Mouse (Mus musculus) CH12.LX (cell line): ENCODE measurements around the gene Clstn1. TPM values are rescaled to one million over a fixed set of nuclear protein-coding genes. Genes with fewer than 3 reads are reported as not detected.
A peak's percentile ranks its signal among the peaks of the same experiment; 100 is the strongest.

ENCODE experiments used
- DNase-seq: peaks from one replicate; pipeline ENCODE4 v3.0.0-alpha.2; 2013; ENCODE audit errors: extremely low read depth
- H3K27ac ChIP-seq: 2 replicates; pipeline ENCODE4 v1.5.1; 2012; ENCODE audit warnings: low read depth, mild to moderate bottlenecking, control low read depth, moderate library complexity; ENCODE audit not compliant: insufficient read depth
- H3K27me3 ChIP-seq: replicated peaks from 2 replicates; pipeline ENCODE3; 2012; ENCODE audit warnings: inconsistent platforms
- H3K36me3 ChIP-seq, 2 experiments: replicated peaks in 1 of 2; 2 replicates each; pipeline versions ENCODE3 to v1.6.1; 2012; ENCODE audit warnings: inconsistent platforms in 1 of 2, low read length in 1 of 2, mild to moderate bottlenecking in 1 of 2, mixed read lengths in 1 of 2, moderate library complexity in 1 of 2; ENCODE audit not compliant: control insufficient read depth in 1 of 2, insufficient read depth in 1 of 2
- H3K4me1 ChIP-seq, 2 experiments: 2 replicates each; pipeline ENCODE4 v1.6.1; 2012; ENCODE audit warnings: inconsistent platforms in 1 of 2, moderate library complexity in 1 of 2; ENCODE audit not compliant: insufficient read depth in 2 of 2, control insufficient read depth in 1 of 2
- H3K4me2 ChIP-seq: 2 replicates; pipeline ENCODE4 v1.6.1; 2012; ENCODE audit warnings: low read depth, mild to moderate bottlenecking, control low read depth; ENCODE audit not compliant: poor library complexity, insufficient read depth, severe bottlenecking
- H3K4me3 ChIP-seq, 3 experiments: fragments of 150-350 bp in 1 of 3; sonication (generic) in 1 of 3; replicated peaks in 1 of 3; 2 replicates each; pipeline versions ENCODE3 to v1.5.1; 2011 to 2012; ENCODE audit warnings: low read depth in 2 of 3, low read length in 2 of 3, mild to moderate bottlenecking in 2 of 3, moderate library complexity in 2 of 3, control low read depth in 1 of 3, improper control_type of control experiment in 1 of 3, inconsistent platforms in 1 of 3, mixed read lengths in 1 of 3; ENCODE audit not compliant: poor library complexity in 1 of 3
- H3K79me2 ChIP-seq: replicated peaks from 2 replicates; pipeline ENCODE4 v1.6.1; 2012; ENCODE audit warnings: mild to moderate bottlenecking, moderate library complexity; ENCODE audit not compliant: control insufficient read depth, poor library complexity, insufficient read depth, severe bottlenecking; ENCODE audit errors: extremely low read depth
- H3K9ac ChIP-seq: 2 replicates; pipeline ENCODE4 v1.6.1; 2012; ENCODE audit warnings: low read depth, mild to moderate bottlenecking, control low read depth, moderate library complexity; ENCODE audit not compliant: insufficient read depth
- H3K9me3 ChIP-seq: replicated peaks from 2 replicates; pipeline ENCODE3; 2012; ENCODE audit warnings: low read length, inconsistent platforms, mixed read lengths
- BHLHE40 ChIP-seq: IDR thresholded peaks from 2 replicates; pipeline ENCODE4 v1.6.1; 2011; ENCODE audit warnings: mild to moderate bottlenecking, low read depth, low read length, improper control_type of control experiment
- CHD2 ChIP-seq: IDR thresholded peaks from 2 replicates; pipeline ENCODE4 v1.6.1; 2011; ENCODE audit warnings: low read length, improper control_type of control experiment
- CTCF ChIP-seq, 2 experiments: IDR thresholded peaks in 1 of 2; conservative IDR thresholded peaks in 1 of 2; 2 replicates each; pipeline ENCODE4 v1.5.1; 2011 to 2012; ENCODE audit warnings: low read depth in 2 of 2, low read length in 2 of 2, improper control_type of control experiment in 1 of 2, inconsistent platforms in 1 of 2, mild to moderate bottlenecking in 1 of 2, moderate library complexity in 1 of 2
- E2F4 ChIP-seq: IDR thresholded peaks from 2 replicates; pipeline ENCODE4 v1.6.1; 2011; ENCODE audit warnings: low read depth, low read length, improper control_type of control experiment; ENCODE audit not compliant: insufficient replicate concordance
- ELF1 ChIP-seq: IDR thresholded peaks from 2 replicates; pipeline ENCODE4 v1.6.1; 2014; ENCODE audit warnings: low read depth, mild to moderate bottlenecking, inconsistent platforms, low read length, improper control_type of control experiment
- EP300 ChIP-seq: IDR thresholded peaks from 2 replicates; pipeline ENCODE4 v1.6.1; 2011; ENCODE audit warnings: low read length, improper control_type of control experiment
- ETS1 ChIP-seq: conservative IDR thresholded peaks from 2 replicates; pipeline ENCODE4 v1.6.1; 2012; ENCODE audit warnings: low read depth, mild to moderate bottlenecking, inconsistent platforms, low read length, improper control_type of control experiment, moderate library complexity
- GABPA ChIP-seq: IDR thresholded peaks from 2 replicates; pipeline ENCODE4 v1.6.1; 2012; ENCODE audit warnings: low read depth, low read length, improper control_type of control experiment, inconsistent platforms; ENCODE audit not compliant: insufficient replicate concordance
- HCFC1 ChIP-seq: IDR thresholded peaks from 2 replicates; pipeline ENCODE4 v1.6.1; 2012; ENCODE audit warnings: low read depth, mild to moderate bottlenecking, inconsistent platforms, low read length, improper control_type of control experiment
- IRF4 ChIP-seq: IDR thresholded peaks from 2 replicates; pipeline ENCODE4 v1.6.1; 2014; ENCODE audit warnings: low read depth, mild to moderate bottlenecking, inconsistent platforms, low read length, improper control_type of control experiment
- JUN ChIP-seq: IDR thresholded peaks from 2 replicates; pipeline ENCODE4 v1.6.1; 2011; ENCODE audit warnings: low read depth, mild to moderate bottlenecking, low read length, improper control_type of control experiment, moderate library complexity; ENCODE audit not compliant: insufficient read depth
- JUND ChIP-seq: conservative IDR thresholded peaks from 2 replicates; pipeline ENCODE4 v1.6.1; 2011; ENCODE audit warnings: low read depth, low read length, improper control_type of control experiment
- MAFK ChIP-seq: IDR thresholded peaks from 2 replicates; pipeline ENCODE4 v1.6.1; 2011; ENCODE audit warnings: low read length, improper control_type of control experiment; ENCODE audit not compliant: insufficient replicate concordance
- MAX ChIP-seq: IDR thresholded peaks from 2 replicates; pipeline ENCODE4 v1.6.1; 2011; ENCODE audit warnings: low read length, improper control_type of control experiment
- MEF2A ChIP-seq: IDR thresholded peaks from 2 replicates; pipeline ENCODE4 v1.6.1; 2014; ENCODE audit warnings: low read depth, mild to moderate bottlenecking, inconsistent platforms, low read length, improper control_type of control experiment, borderline replicate concordance
- MXI1 ChIP-seq: IDR thresholded peaks from 2 replicates; pipeline ENCODE4 v1.6.1; 2011; ENCODE audit warnings: mild to moderate bottlenecking, low read depth, low read length, improper control_type of control experiment
- MYC ChIP-seq: IDR thresholded peaks from 2 replicates; pipeline ENCODE4 v1.6.1; 2011; ENCODE audit warnings: low read depth, mild to moderate bottlenecking, improper control_type of control experiment, low read length
- NELFE ChIP-seq: IDR thresholded peaks from 2 replicates; pipeline ENCODE4 v1.6.1; 2011; ENCODE audit warnings: low read depth, low read length, improper control_type of control experiment
- NRF1 ChIP-seq: IDR thresholded peaks from 2 replicates; pipeline ENCODE4 v1.6.1; 2014; ENCODE audit warnings: low read depth, mild to moderate bottlenecking, inconsistent platforms, low read length, improper control_type of control experiment, moderate library complexity
- PAX5 ChIP-seq: IDR thresholded peaks from 2 replicates; pipeline ENCODE4 v1.6.1; 2012; ENCODE audit warnings: low read length, inconsistent platforms, mixed read lengths
- POLR2AphosphoS2 ChIP-seq: IDR thresholded peaks from 2 replicates; pipeline ENCODE4 v1.6.1; 2011; ENCODE audit warnings: low read depth, low read length, improper control_type of control experiment
- RAD21 ChIP-seq: IDR thresholded peaks from 2 replicates; pipeline ENCODE4 v1.6.1; 2011; ENCODE audit warnings: low read depth, mild to moderate bottlenecking, low read length, improper control_type of control experiment, moderate library complexity
- RCOR1 ChIP-seq: conservative IDR thresholded peaks from 2 replicates; pipeline ENCODE4 v1.6.1; 2012; ENCODE audit warnings: low read depth, mild to moderate bottlenecking, inconsistent platforms, low read length, improper control_type of control experiment
- SIN3A ChIP-seq: IDR thresholded peaks from 2 replicates; pipeline ENCODE4 v1.6.1; 2012; ENCODE audit warnings: low read length, improper control_type of control experiment, inconsistent platforms
- SMC3 ChIP-seq: IDR thresholded peaks from 2 replicates; pipeline ENCODE4 v1.6.1; 2011; ENCODE audit warnings: low read depth, low read length, improper control_type of control experiment
- TBP ChIP-seq: conservative IDR thresholded peaks from 2 replicates; pipeline ENCODE4 v1.6.1; 2011; ENCODE audit warnings: low read depth, low read length, improper control_type of control experiment
- UBTF ChIP-seq: IDR thresholded peaks from 2 replicates; pipeline ENCODE4 v1.6.1; 2012; ENCODE audit warnings: low read depth, mild to moderate bottlenecking, inconsistent platforms, low read length, improper control_type of control experiment, moderate library complexity
- USF1 ChIP-seq: IDR thresholded peaks from 2 replicates; pipeline ENCODE4 v1.6.1; 2014; ENCODE audit warnings: low read depth, mild to moderate bottlenecking, inconsistent platforms, low read length, improper control_type of control experiment
- ZC3H11A ChIP-seq: IDR thresholded peaks from 2 replicates; pipeline ENCODE4 v1.6.1; 2012; ENCODE audit warnings: low read depth, mild to moderate bottlenecking, inconsistent platforms, low read length, improper control_type of control experiment
- ZMIZ1 ChIP-seq: IDR thresholded peaks from 2 replicates; pipeline ENCODE4 v1.6.1; 2012; ENCODE audit warnings: low read depth, mild to moderate bottlenecking, inconsistent platforms, low read length, improper control_type of control experiment
- ZNF384 ChIP-seq: IDR thresholded peaks from 2 replicates; pipeline ENCODE4 v1.6.1; 2012; ENCODE audit warnings: low read depth, low read length, improper control_type of control experiment, inconsistent platforms
- dilution Hi-C: fragments of 300-500 bp; cut with MboI; formaldehyde crosslinking; loops from 2 replicates; pipeline ENCODE4 v1.14.3; 2020; ENCODE audit warnings: low sequenced_read_pairs; ENCODE audit not compliant: extremely low pct_unique_long_range_greater_than_20kb, extremely low pct_ligation_motif_present
- in situ Hi-C: fragments of 300-500 bp; cut with MboI; formaldehyde crosslinking; loops from 3 replicates; pipeline ENCODE4 v1.14.3; 2019; ENCODE audit warnings: low sequenced_read_pairs, low pct_ligation_motif_present, low pct_unique_long_range_greater_than_20kb, mixed read lengths
- polyA plus RNA-seq: library from polyadenylated mRNA; unstranded; fragments of >175 nt; gene quantifications from 2 replicates; pipeline ENCODE4 v1.2.1, GENCODE M21; 2012; ENCODE audit warnings: low read depth; ENCODE audit not compliant: insufficient read length
- total RNA-seq, 2 experiments: library from RNA; depleted of rRNA; stranded (reverse); fragments of 300-350 nt in 1 of 2; fragments of >200 nt in 1 of 2; gene quantifications; 2 replicates each; pipeline ENCODE4 v1.2.3; 2012 to 2014

Clstn1 gene
- total and polyA plus RNA-seq, 3 experiments = 26.4 to 53.1 (median 35.2) TPM

DNA sequence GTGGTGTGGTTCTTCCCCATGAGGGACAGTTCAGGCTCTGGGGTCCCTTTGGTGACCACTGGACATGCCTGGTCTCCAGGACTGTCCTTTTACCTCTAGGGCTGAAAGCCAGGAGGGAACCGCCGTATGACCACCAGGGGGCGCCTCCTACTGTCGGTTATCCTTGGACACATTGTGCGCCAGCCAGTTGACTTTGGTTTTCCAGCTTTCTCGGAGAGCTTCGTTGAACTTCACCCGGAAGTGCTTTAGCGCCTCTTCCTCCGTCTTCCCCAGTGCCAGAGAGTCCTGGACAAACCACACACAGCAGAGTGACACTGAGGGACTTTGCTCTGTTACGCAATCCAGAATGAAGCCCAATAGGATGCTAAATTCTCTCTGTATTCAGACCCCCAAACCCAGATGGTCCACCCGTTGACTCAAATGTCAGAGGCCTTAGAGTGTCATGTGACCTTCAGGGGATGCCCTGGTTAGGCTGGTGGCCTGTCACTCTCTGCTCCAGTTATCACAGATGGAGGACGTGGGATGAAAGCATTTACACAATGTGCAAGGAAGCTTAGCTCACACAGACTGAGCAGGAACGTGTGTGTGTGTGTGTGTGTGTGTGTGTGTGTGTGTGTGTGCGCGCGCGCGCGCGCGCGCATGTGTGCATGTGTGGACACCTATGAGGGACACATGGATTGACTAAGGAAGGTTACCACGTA lies 64.4 kb downstream of the Clstn1 start:
- Histone ChIP-seq H3K79me2 (no peaks in the 10 kb centered on the region), H3K27ac (no peak overlapping the region), H3K27me3 (no peaks in the 10 kb centered on the region), H3K4me1 (peaks cover 0 to 18% of the 10 kb centered on the region in 2 experiments; a peak in 2 of 4 replicates), H3K4me2 (no peak overlapping the region), H3K36me3 (peaks cover 98 to 99% of the 10 kb centered on the region in 2 experiments), H3K9ac (no peak overlapping the region), H3K4me3 (no peak overlapping the region), H3K9me3 (peaks cover 6% of the 10 kb centered on the region)
- no peak for TF ChIP-seq GABPA
- peak; percentile 73 to 78 for TF ChIP-seq CTCF (conservative IDR thresholded peaks at IDR 0.05 in 1 of 2, IDR thresholded peaks at IDR 0.05 in 1 of 2; ENCODE audit: low read depth in 2 of 2, low read length in 2 of 2)
- no peak for TF ChIP-seq ETS1
- no peak for TF ChIP-seq BHLHE40
- TF ChIP-seq E2F4 = no peak
- no peak for TF ChIP-seq EP300
- no peak for TF ChIP-seq MAX
- TF ChIP-seq ZNF384 = no peak
- TF ChIP-seq SMC3 = peak; percentile 91
- TF ChIP-seq TBP = no peak
- TF ChIP-seq POLR2AphosphoS2 = no peak
- no peak for TF ChIP-seq CHD2
- no peak for TF ChIP-seq RCOR1
- TF ChIP-seq ZMIZ1 = no peak
- TF ChIP-seq RAD21 = peak; percentile 64
- no peak for TF ChIP-seq NELFE
- TF ChIP-seq NRF1 = no peak
- no peak for TF ChIP-seq JUN
- TF ChIP-seq MEF2A = no peak
- no peak for TF ChIP-seq JUND
- TF ChIP-seq MXI1 = peak; percentile 16; the same call in 1 of the 2 replicates
- no peak for TF ChIP-seq SIN3A
- no peak for TF ChIP-seq PAX5
- TF ChIP-seq MAFK = no peak
- no peak for TF ChIP-seq UBTF
- TF ChIP-seq MYC = no peak
- TF ChIP-seq IRF4 = no peak
- TF ChIP-seq ZC3H11A = peak; percentile 23; the same call in 1 of the 2 replicates
- no peak for TF ChIP-seq USF1
- TF ChIP-seq HCFC1 = no peak
- peak; percentile 40 for TF ChIP-seq ELF1
- in situ Hi-C loops = loop anchor here (5.0 kb wide), 1 partner anchor 33 kb away; no protein-coding TSS in a partner anchor
- peak; percentile 59 for DNase-seq
- dilution Hi-C loops = no loop called here
